Mouse (Mus musculus): ENCODE results near the gene Ermap. TPM values are rescaled to one million over a fixed set of nuclear protein-coding genes. Genes with fewer than 3 reads are reported as not detected.

Gene Ermap
- total RNA-seq (2022) = under 1 TPM; 0.06 to 0.87 (median 0.39) TPM

DNA sequence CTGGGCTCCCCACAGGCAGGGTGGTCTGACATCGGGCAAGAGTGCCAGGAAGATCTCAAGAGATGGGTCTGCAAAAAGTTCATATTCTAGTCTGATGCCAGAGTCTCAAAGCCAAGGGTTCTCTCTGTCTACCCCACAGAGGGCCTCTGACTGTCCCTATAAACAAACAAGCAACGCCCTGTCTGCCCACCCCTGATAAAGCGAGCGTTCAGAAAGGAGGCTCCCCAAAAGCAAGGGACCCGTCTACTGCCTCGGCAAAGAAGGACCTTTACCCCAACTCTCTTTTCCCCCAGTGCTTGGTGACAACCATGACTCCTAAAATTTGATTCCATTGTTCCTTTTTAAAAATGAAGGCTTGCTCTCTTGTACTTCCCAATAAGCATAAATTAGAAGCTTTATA is at the start of gene Ermap:
Gene Ermap (minus strand): TSS at position 148 of the 400 bp plus-strand sequence.
- DNase-seq = no peak

DNA sequence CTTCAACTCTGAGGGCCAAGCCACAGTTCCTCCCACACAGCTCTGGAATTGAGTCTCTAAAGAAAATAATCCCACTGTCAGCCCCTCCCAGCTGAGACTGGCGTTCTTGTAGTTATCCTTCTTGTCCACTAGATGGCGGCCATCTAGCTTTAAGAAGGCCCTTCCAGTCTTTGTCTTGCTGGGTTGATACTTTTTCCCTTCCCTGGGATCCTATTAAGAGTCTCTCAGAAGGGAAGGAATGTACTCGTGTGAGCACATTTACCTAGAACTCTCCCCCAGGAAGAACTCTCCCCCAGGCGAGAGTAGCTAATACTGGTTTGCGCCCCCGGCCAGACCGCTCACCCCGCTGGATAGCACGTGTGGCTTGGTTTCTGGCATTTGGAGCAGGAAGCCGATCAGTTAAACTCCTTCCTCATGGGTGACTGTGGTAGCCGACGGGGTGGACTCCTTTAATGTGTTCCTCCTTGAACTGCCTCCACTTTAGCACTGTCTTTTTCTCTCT is 49.4 kb upstream of the Ermap start:
- no peak for DNase-seq

DNA sequence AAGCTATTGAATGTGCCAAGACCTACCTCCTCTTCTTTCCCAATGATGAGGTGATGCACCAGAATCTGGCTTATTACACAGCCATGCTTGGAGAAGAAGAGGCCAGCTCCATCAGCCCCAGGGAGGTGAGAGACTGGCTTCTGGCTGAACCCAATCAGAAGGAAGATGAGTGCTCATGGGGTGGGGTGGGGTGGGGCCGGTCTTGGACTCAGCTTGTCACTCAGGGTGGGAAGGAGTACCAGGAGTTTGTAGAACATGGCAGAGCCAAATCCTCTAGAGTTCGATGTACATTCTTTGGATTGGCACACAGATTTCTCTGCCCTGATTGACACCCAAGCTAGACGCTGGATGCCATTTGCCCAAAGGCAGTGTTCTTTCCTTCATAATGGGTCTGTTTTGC is 48.9 kb upstream of the Ermap start:
- DNase-seq = no peak

DNA sequence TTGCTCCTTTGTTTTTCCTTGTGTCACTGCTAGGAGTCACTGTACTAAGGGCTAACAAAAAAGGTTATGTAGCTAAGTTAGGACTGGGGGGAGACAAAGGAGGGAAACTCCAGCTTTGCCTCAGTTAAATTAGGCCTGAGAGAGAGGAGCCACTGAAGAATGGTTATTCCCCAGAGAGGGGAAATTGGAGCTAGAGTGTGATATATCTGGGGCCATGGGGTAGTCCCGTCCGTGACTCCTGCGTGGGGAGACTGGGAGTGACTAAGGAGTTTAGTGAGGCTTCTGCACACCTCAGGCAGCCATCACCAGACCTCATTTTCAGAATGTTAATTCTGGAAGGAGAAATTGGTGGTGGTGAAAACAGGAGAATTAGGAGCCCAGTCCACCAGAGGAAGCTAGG is 44.5 kb upstream of the Ermap start:
- DNase-seq = no peak

DNA sequence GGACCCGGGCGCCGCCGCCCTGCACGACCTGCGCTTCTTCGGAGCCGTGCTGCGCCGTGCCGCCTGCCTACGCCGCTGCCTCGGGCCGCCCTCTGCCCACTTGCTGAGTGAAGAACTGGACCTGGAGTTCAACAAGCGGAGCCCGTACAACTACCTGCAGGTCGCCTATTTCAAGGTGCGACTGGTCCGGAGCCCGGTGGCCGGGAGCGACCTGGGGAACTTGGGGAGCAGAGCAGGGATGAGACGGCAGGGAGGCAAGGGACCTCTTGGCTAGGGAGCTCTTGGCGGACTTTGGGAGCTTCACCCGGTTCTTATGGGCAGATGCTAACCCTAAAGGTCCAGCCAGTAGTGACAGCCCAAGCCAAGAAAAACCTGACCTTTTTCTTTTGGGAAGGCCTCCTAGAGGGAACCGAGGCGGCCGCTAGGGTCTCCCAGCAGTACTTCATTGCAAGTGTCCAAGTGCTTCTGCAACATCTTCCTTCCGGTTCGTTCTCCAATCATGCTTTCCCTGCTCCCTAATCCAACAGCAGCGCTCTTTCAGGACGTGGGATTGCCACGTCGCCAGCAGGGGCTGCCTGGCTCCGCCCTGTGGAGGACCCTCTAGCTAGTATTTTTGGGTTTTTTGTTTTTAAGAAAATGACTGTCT is 43.6 kb upstream of the Ermap start:
- peak; percentile 39 for DNase-seq

DNA sequence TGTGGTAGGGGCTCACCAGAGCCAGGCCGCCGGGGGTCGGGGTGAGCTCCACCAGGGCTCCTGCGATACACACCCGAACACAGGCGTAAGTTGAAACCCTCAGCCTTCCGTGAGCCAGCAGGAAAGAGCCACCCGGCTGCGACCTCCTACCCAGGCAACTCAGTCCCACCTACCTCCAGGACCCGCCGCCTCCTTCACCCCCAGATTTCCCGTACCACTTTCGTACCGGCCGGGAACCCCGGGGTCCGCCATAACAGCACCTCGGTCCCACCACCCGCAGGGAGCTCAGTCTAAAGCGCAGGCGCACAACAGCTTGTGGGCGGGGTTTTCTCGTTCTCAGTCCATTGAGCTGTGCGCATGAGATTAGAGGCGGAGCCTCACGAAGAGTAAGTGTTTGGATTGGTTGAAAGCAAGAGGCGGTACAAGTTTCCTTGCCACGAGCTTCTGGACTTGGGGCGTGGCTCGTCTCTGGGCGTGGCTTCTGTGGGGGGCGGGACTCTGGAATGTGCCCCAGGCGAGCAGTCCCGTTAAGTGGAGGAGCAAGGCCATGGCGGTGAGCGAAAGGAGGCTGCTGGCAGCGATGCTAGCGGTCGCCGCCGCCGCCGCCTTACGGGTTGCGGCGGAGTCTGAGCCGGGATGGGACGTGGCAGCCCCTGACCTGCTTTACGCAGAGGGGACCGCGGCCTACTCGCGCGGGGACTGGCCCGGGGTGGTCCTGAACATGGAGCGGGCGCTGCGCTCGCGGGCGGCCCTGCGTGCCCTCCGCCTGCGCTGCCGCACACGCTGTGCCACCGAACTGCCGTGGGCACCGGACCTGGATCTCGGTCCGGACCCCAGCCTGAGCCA is 42.8 kb upstream of the Ermap start, which contains the start of the genes AU022252 and P3h1:
Gene AU022252 (minus strand): TSS at position 303 of the 846 bp plus-strand sequence.
Gene P3h1 (plus strand): TSS at position 506 of the 846 bp plus-strand sequence.
- DNase-seq = peak; percentile 99

DNA sequence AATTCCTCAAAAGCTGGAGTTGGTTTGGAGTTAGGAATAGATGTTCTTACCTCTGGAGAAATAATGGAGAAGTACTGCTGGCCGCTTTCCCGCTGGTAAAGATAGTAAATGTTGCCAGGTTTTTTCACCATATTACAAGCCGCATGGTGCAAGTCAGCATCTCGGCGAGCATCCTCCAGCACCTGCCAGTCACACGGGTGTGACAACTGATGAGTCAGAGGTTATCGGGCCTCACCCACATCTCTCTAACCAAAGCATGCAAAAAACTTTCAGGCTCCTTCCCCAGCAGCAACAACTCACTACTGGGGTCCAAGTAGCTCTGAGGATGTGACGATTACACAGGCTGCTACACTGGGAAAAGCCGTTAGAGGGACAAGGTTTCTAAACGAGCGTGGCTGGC is 36.9 kb upstream of the Ermap start:
- no peak for DNase-seq

DNA sequence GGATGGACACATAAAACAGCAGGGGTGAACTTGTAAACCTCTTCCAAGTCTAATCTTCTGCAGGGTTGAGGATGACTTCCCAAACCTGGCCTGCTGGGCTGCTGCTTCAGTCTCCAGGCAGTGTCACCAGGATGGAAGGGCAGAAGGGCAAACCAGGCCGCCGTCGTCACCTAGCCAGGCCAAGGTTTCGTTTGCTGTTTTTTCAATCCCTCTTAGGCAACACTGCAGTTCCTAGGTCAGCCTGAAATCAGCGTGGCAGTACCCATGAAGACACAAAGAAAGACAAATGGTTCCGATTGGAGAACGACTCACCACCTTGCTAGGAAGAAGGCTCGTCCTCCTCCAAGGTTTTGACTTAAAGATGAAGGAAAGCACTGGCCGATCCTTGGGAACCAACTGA is 35.9 kb upstream of the Ermap start:
- DNase-seq = peak; percentile 47

DNA sequence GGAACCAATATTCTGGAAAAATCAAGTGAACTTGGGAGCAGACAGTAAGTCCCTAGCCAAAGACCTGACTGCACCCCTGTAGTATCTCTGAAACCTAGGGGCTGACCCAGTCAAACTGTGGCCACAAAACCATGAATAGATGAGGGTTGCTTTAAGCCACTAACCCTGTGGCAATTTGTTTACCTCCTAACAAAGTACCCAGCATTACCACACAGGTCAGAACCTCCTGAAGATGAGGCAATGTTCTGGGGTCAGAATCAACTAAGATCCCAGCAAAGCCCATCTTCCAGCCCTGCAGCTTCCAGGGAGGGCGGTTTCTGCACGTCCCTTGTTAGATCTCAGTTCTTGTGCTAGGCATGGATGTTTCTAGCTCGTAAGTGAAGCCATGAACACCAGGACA is 34.7 kb upstream of the Ermap start:
- DNase-seq = no peak

DNA sequence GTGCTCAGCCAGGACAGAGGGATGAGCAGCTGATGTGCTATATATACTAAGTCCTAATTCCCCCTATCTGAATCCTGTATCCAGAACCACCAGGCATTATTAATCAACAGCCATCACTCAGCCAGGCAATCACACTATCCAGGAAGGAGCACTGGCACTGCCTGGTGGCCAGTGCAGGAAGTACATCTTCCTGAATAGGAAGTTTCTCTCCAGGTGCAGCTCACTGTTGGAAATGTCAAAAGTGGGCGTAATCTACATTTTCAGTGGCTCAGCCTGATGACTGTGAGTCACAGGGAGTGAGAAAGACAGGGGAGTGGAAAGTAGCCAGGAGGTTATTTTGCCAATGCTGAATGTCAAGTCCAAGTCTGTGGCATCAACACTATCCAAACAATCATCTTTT is 33.9 kb upstream of the Ermap start:
- DNase-seq = peak; percentile 59

DNA sequence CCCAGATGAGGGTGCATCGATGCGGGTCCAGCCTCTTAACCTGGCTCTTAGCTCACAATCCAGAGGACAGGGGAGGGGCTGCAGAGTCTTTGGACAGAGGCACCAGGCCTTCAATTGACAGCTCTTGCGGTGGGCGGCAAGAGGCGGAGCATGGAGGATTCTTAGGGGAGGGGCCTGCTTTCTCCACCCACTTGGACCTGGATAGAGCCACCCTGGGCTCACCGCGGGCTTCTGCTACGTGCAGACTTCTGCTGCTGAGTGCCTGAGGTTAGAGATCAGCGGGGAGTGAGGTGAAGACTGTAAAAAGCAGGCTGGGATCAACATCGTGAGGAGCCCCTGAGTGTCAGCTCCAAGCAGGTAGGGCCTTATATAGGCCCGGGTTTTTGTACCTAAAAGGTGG is 28.4 kb upstream of the Ermap start, which contains the start of gene Tmem269:
Gene Tmem269 (minus strand): TSS at position 49 of the 400 bp plus-strand sequence.
- DNase-seq = no peak

DNA sequence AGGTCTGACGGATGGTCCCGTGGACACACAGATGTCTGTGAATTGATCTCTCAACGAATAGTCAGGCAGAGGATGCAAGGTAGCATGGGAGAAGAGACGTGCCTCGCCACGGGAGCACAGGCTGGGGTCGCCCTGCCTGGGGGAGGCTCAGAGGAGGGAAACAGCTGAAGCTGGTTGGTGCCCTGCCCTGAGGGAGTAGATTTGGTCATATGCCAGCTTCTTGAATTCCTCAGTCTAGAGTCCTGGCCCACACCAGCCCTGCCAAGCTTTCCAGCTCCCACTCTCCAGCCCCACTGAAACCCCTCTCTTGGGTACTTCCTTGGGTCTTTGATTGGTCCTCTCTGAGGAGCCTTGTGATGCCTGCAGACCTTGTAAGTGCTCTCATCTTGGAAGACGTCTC is 26.9 kb upstream of the Ermap start:
- no peak for DNase-seq

DNA sequence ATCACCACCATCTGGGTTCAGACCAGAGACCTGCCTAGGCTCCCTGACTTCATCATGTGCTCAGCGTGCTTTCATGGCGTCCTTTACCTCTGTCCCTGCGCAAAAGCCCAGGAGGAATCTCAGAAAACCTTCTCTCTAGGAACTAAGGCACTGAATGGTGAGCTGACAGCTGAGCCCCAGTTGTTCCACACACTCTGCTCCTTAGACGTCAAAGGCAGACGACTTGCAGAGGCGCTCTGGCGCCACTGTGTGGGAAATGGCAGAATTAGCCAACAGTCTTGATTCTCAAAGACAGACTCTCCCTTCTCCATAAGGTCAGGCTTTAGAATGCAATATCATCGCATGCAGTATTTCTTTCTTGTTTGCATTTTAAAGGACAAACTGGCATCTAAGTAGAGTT is 14.9 kb upstream of the Ermap start:
- no peak for DNase-seq

DNA sequence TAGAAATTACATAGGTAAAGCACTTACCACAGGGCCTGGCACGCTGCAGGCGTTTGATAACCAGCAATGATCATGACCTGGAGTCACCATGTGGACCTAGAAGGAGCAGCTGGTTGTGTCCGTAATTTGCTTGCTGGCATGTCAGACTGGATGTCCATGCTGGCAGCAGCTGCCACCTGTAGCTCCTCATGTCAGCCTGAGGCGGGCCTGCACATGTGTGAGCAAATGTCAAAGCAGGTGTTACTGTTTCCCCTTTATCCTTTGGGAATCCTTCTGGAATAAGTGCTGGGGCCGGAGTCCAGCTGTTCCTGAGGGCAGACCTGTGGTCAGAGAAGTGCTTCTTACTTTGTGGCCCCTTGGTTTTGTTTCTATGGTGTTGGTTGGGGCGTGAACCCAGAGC is 8.3 kb upstream of the Ermap start:
- no peak for DNase-seq

DNA sequence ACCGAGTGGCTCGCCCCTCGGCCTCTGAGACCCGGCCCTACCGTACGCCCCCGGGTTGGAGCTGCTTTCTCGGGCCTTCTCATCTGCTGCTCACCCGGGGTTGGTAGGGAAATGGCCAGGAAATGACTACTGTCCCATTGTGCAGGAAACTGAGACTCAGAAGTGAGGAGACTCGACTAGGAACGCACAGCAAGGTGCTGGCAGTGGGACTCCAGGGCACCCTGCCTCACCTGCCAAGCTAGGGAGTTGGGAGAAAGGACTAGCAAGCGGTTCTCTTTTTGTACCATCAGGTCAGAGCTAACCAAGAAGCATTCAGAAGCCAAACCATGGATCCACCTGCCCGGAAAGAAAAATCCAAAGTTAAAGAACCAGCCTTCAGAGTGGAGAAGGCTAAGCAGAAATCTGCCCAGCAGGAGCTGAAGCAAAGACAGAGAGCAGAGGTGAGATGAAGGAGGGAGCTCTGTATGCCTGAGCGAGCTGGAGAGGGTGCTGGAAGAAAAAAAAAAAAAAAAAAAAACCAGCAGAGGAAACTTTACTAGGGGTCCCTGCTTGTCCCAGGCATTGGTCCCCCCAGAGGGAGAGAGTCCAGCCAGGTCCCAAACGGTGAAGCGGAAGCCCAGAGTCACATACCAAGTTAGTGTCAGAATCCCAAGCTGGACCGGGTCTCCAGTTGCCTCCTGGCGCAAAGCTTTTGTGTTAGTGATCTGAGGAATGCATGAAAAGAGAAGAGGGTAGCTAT is 5.9 kb upstream of the Ermap start:
- no peak for DNase-seq

DNA sequence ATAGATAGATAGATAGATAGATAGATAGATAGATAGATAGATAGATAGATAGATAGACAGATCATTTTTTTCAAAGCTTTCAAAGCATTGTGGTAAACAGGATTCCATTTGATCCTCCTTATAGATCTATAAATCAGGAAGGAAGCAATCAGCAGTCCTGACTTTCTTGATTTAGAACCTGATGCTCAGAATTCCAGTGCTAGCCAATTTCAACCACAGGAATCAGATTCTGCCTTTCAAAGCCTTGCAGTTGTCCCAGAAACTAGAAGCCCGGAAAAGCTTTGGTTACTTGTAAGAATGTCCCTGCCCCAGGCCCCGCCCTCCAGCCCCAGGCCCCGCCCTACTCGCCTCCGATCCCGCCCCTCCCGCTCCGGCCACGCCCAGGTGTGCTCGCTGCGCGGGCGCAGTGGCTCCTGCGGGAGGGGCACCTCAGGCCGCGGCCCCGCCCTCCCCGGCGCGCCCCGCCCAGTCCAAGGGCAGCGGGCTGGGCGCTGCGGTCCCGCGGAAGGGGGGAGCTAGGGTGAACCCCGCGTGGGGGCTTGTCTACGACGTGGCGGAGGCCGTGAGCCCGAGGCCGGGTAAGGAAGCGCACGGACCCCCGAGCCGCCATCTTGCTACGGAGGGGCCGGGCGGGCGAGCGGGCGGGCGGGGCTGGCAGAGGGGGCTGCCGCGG is 5.2 kb upstream of the Ermap start, which contains the start of gene Svbp:
Gene Svbp (plus strand): TSS at position 398 of the 673 bp plus-strand sequence.
- peak; percentile 79 for DNase-seq

DNA sequence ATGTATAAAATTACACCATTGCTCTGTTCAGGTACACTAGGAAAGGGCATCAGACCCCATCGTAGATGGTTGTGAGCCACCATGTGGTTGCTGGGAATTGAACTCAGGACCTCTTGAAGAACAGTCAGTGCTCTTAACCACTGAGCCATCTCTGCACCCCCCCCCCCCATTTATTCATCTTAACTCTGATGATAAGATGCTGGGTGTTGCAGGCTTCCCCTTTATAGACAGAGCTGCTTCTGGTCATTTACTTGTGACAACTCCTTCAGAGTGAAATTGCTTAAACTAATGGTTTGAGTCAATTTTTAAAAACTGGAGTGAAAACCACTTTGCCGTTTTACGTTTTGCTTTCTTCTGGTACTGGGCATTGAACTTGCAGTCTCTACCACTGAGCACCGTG is 2.9 kb upstream of the Ermap start:
- DNase-seq = no peak

DNA sequence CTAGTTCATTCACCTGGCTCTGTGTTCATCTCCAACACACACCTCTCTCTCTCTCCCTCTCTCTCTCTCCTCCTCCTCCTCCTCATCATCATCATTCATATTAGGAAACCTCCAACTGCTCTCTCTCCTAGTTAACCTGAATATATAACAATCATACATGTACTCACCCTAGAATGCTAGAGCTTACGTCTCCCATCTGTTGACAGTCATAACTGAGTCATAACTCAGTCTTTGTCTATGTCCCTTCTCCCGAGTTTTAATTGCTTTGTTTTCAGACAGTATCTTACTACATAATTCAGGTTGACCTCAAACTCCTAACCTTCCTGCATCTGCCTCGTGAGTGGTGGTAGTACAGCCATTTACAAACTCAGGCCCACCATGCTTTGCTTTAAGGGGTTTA is 1.5 kb upstream of the Ermap start:
- no peak for DNase-seq

DNA sequence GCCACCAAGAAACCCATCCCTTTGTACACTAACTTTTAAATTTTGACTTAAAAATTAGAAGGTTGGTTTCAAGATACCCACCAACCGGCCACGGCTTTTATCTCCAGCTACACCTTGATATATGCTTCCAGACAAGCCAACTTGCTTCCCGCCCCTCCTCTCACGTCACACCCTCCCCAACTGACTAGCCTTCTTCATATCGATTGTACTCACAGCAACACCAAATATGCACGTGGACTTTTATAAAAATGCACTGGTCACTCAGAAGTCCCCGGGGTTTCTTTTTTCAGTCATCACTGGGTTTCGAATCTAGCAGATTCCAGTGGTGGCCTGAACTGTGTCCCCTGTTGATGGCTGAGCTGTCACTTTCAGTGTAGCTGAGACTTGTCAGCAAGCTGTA is 807 bp upstream of the Ermap start:
- DNase-seq = no peak

DNA sequence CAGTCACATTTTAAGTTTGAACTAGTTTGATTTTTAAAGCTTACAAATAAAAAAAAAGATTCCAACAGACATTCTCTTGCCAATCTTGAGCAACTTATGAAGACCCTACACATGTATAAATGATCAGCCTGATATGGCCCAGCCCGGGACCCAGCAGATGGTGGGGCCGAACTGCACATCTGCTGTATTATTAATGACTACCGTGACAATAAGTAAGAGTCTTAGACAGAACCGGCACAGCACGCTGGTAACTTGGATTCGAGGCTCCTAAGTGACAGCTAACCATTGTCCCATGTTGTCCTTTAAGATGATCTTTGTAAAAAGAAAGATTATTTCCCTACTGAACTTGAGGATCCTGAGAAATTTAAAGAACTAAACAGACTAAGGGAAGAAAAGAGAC is 419 bp downstream of the Ermap start:
- DNase-seq = no peak

DNA sequence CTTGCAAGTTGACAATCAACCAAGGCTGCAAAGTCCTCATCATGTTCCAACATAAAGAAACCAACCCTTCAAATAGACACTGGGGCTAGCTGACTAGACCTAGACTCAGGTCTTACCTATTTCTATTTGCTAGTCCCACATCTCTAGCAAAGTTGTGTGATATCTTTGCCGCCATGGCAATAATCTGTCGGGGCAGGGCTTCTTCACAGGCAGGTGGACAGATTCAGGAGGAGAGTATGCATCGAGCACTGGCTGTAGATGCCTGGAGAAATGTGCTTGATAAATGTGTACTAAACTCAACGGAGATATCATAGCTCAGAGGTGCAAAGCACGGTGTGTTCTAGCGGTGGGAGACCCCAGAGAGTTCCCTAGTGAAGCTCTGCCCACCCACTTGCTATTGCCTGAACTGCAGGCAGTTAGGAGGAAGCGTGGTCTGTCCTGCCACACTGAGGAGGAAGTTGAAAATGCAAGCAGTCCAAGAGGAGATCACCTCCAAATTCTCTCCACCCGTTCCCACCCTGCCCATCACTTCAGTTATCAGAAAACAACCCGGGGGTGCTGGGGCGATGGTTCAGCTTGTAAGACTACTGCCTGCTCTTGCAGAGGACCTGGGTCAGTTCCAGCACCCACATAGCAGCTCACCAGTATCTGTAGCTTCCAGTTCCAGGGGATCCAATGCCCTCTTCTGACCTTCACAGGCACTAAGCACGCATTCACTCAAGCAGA is 1.6 kb downstream of the Ermap start:
- DNase-seq = no peak

DNA sequence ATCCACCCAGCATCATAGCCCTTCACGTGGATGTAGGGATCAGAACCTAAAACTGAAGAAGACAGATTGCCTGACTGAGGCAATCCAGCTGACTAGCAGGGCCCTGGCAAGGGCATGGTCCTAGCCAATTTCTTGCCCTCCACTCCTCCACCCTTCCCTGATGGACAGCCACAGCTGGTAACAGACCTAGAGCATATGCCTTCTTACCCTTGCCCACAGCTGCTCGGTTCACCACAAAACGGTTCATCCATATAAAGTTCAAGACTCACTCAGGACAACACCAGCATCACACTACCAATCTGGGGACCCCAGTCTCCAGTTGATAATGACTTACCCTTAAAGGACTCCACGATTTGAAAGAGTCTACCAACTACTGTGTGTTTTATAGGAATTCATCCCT is 4.0 kb downstream of the Ermap start:
- no peak for DNase-seq

Measured in adrenal gland, adult 8-10 months (tissue).